Mouse (Mus musculus) spleen, adult 2 months (tissue): ENCODE measurements at regions not wholly inside any gene's neighbourhood (a gene's known extent, or its start where the extent isn't known, plus 50 kb on each side); places are given as distances from the start of the nearest gene placed in this dataset.

Experiments used
- DNase-seq, 2 experiments: peaks; one replicate each; pipeline versions ENCODE4 v3.0.0 to v3.0.0-alpha.2; 2012 to 2021; ENCODE audit warnings: low spot score in 2 of 2, low read depth in 1 of 2
- H3K27ac ChIP-seq: fragments of 200-500 bp; 2 replicates; pipeline ENCODE4 v1.5.1; 2012; ENCODE audit warnings: low read length, inconsistent platforms; ENCODE audit not compliant: insufficient read depth
- H3K27me3 ChIP-seq: fragments of 200-500 bp; 2 replicates; pipeline ENCODE4 v1.6.1; 2012; ENCODE audit warnings: mild to moderate bottlenecking, moderate library complexity, low read length, inconsistent platforms; ENCODE audit not compliant: control insufficient read depth, insufficient read depth
- H3K36me3 ChIP-seq: fragments of 200-500 bp; 2 replicates; pipeline ENCODE4 v1.6.1; 2012; ENCODE audit warnings: mild to moderate bottlenecking, low read length, inconsistent platforms; ENCODE audit not compliant: control insufficient read depth, insufficient read depth
- H3K4me1 ChIP-seq: fragments of 200-500 bp; 2 replicates; pipeline ENCODE4 v1.6.1; 2011; ENCODE audit warnings: inconsistent platforms; ENCODE audit not compliant: control insufficient read depth, insufficient read depth, insufficient read length
- H3K4me3 ChIP-seq: fragments of 200-500 bp; 2 replicates; pipeline ENCODE4 v1.5.1; 2011; ENCODE audit warnings: mild to moderate bottlenecking, inconsistent platforms; ENCODE audit not compliant: insufficient read depth, insufficient read length; ENCODE audit errors: extremely low read depth
- CTCF ChIP-seq: fragments of 200-500 bp; IDR thresholded peaks from 2 replicates; pipeline ENCODE4 v1.5.1; 2011; ENCODE audit warnings: mild to moderate bottlenecking, inconsistent platforms; ENCODE audit not compliant: insufficient read depth, insufficient read length, insufficient replicate concordance; ENCODE audit errors: extremely low read depth
- POLR2A ChIP-seq: fragments of 200-500 bp; IDR thresholded peaks from 2 replicates; pipeline ENCODE4 v1.6.1; 2011; ENCODE audit warnings: low read depth, low read length, inconsistent platforms
- WGBS: fragments of 180-500 bp; shearing (Covaris S2); methylation state at CpG from one replicate; pipeline ENCODE4 v1.1.7; 2018; 5-methylcytosine and 5-hydroxymethylcytosine counted together

- TF ChIP-seq CTCF, result no peak
- TF ChIP-seq POLR2A, result no peak
- Histone ChIP-seq H3K27me3 (no peaks in the 10 kb centered on the region), H3K27ac (no peak overlapping the region), H3K4me1 (no peaks in the 10 kb centered on the region), H3K4me3 (no peak overlapping the region), H3K36me3 (no peaks in the 10 kb centered on the region)
- DNase-seq, result no peak
- WGBS, result 97% methylated on average over 2 of the region's 2 CpGs
Measured at GRCm38 (mm10) chr11:24830484-24830883, 752.6 kb downstream of the Bcl11a start.

GRCm38 (mm10) chr11:24843839-24844738 lies 766.2 kb downstream of the Bcl11a start:
- WGBS, result 79% methylated on average over 2 of the region's 2 CpGs
- H3K27ac ChIP-seq, result no peak overlapping the region
- no peak for DNase-seq
- no peak overlapping the region for H3K4me3 ChIP-seq
- no peaks in the 10 kb centered on the region for H3K36me3 ChIP-seq
- no peaks in the 10 kb centered on the region for H3K27me3 ChIP-seq
- no peaks in the 10 kb centered on the region for H3K4me1 ChIP-seq
- TF ChIP-seq POLR2A, result no peak
- TF ChIP-seq CTCF, result no peak

- Histone ChIP-seq H3K4me1 (no peaks in the 10 kb centered on the region), H3K36me3 (no peaks in the 10 kb centered on the region), H3K27ac (no peak overlapping the region), H3K27me3 (no peaks in the 10 kb centered on the region), H3K4me3 (no peak overlapping the region)
- 85% methylated on average over 6 of the region's 6 CpGs for WGBS
- TF ChIP-seq CTCF (no peak), POLR2A (no peak)
- no peak for DNase-seq
Measured at GRCm38 (mm10) chr11:24856991-24857390, 779.1 kb downstream of the Bcl11a start.

GRCm38 (mm10) chr11:24864637-24865036 lies 786.8 kb downstream of the Bcl11a start:
- 90% methylated on average over 11 of the region's 11 CpGs for WGBS
- H3K27me3 ChIP-seq, result no peaks in the 10 kb centered on the region
- no peak for DNase-seq
- TF ChIP-seq CTCF, result no peak
- TF ChIP-seq POLR2A, result no peak
- no peaks in the 10 kb centered on the region for H3K4me1 ChIP-seq
- H3K36me3 ChIP-seq, result no peaks in the 10 kb centered on the region
- no peak overlapping the region for H3K27ac ChIP-seq
- H3K4me3 ChIP-seq, result no peak overlapping the region

- WGBS, result 82% methylated on average over 3 of the region's 3 CpGs
- H3K4me1 ChIP-seq, result no peaks in the 10 kb centered on the region
- TF ChIP-seq POLR2A, result no peak
- no peak for TF ChIP-seq CTCF
Measured at GRCm38 (mm10) chr11:24865067-24865796, 787.4 kb downstream of the Bcl11a start.

More at GRCm38 (mm10) chr11:24865067-24865796, 787.4 kb downstream of the Bcl11a start:
- no peaks in the 10 kb centered on the region for H3K36me3 ChIP-seq
- no peak overlapping the region for H3K4me3 ChIP-seq
- H3K27me3 ChIP-seq, result no peaks in the 10 kb centered on the region
- H3K27ac ChIP-seq, result no peak overlapping the region
- DNase-seq, result no peak
